Mouse (Mus musculus) retina, embryonic 14.5 days (tissue): ENCODE measurements around the gene F2rl2.

Experiments used
- DNase-seq: peaks from one replicate; pipeline ENCODE4 v3.0.0-alpha.2; 2015; ENCODE audit warnings: low spot score

F2rl2 gene

GRCm38 (mm10) chr13:95696654-95697163 is at the start of gene F2rl2:
Gene F2rl2, plus strand, starts transcription at chr13:95696853.
- DNase-seq: no peak

DNA sequence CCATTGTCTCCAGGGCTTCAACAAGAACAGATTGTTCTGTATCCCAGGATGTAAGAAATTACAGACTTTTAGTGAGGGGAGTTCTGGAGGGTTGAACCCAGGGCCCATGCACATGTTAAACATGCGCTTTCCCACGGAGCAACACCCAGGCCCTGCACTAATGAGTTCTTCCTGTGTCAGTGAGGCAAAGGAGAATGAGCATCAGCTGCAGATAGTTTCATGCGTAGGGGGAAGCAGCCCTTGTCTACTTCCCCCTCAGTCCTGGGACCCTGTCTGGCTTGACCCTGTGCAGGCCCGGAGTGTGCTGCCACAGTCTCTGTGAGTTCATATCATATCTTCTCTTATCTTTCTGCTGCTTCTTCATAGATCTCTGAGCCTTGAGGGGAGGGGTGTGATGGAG is 49.4 kb upstream of the F2rl2 start:
- no peak for DNase-seq

DNA sequence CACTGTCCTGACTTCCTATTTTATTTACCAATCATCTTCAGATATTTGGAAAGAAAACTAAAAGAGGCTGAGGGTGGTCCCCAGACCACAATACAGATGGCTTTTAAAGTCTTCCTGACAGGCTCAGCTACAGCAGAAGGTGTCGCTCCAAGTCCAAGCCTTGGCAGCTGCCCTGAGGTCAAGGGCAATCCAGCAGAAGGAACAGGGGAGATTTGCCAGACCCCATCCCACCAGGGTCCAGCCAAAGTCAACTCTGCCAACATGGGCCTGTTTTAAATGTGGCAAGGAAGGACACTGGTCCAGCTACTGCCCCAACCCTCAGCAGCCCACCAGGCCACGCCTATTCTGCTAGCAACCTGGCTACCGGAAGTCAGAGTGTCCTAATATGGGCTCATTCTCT is 46.7 kb upstream of the F2rl2 start:
- DNase-seq: no peak

DNA sequence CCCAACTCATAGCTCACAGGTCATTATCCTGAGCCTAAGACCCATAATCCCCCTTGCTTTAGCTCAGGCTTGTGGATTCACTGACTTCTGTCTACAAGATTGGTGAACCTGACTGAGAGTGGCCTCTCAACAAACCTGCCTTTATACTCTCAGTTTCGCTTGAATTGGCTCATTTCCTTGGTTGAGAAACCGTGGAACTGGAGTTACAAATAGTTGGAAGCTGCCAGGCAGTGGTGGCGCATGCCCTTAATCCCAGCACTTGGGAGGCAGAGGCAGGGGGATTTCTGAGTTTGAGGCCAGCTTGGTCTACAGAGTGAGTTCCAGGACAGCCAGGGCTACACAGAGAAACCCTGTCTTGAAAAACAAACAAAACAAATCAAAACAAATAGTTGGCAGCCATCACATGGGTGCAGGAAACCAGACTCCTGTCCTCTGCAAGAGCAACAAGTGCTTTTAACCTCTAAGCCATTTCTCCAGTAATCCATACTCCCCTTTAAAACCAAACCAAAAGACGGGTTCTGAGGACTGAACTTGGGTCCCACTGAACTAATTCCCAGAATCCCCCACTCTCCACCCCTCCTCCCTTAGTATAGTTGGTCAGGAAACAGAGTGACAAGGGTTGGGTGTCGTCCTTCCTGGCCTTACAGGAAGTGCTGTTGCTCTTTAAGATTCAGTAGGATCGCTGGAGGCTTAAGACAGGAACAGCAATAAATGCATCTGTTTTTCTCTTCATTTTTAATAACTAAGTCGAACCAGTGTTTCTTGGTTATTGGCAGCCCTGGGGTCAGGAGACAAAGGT is 44.6 kb upstream of the F2rl2 start:
- DNase-seq: no peak

DNA sequence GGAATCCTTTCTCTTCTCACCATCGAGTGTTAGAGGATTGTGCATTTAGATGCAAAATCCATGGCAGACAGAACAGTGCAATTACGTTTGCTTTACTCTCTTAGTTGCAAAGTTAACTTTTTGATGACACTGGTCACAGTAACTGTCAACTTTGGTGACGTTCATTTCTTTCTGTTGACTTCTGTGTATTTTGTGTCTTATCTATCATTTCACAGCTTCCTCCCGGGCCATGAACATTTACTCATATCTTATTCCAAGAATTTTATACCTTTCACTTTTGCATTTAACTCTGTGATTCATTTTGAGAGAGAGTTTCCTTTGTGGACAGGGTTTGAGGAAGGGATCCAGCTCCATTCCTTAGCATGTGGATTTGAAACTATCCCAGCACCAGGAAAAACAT is 43.0 kb upstream of the F2rl2 start:
- DNase-seq: no peak

DNA sequence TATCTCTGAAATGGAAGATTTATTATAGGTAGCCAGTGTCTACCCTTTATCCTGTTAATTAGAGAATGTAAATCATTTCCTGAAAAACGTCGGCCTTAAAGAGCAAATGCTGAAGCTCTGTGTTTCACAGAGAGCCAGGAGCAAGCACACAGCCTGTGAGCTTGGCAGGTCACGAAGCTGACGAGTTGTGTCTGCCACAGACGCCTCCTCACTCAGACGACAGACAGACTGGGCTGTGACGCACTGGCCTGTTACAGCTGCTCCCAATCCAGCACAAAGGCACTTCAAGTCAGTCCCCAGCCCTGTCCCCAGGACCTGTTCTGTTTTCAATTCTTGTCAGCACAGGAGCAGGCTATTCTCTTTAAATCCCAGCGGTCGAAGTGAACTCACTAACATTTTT is 41.4 kb upstream of the F2rl2 start:
- DNase-seq: no peak

DNA sequence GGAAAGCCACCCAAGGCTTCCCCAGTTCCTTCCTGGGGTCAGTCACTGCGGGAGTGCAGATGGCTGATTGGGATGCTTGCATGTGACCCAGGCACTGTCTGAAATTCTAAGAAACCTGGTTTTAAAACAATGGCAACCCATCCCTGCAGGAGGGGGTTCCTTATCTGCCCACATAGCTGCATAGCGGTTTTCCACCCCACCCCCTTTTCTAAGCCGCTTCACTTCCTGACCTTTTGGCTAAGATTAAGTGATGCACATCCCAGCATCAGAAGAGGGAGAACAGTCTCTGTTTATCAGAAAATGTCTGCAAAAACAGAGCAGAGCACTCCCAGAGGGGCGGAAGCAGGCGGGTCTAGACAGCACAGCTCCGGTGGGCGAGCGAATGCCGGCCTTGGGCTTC is 39.5 kb upstream of the F2rl2 start:
- no peak for DNase-seq

DNA sequence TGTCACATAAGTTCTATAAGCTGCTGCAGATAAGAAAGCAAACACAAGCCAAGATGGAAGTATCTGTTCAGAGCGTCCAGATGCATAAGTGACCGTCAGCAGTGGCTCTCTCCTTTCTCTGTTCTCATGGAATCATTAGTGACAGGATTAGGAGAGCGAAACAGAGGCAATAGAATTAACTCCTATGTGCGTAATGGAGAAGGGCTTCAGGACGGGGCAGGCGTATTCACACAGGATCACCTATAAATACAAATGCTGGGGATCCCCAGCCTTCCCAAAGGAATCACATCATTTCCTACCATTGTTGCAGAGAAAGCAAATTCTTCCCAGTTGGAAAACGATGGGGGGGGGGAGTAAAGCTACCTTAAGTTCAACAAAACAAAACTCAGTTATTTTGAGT is 37.2 kb upstream of the F2rl2 start:
- no peak for DNase-seq

GRCm38 (mm10) chr13:95663834-95664233 is 32.8 kb upstream of the F2rl2 start:
- no peak for DNase-seq

GRCm38 (mm10) chr13:95665644-95666356 is 30.9 kb upstream of the F2rl2 start:
- no peak for DNase-seq

- DNase-seq: peak; percentile 63
These were observed 29.4 kb upstream of the F2rl2 start for GRCm38 (mm10) chr13:95667260-95667659.

- DNase-seq: no peak
These were observed 26.1 kb upstream of the F2rl2 start for GRCm38 (mm10) chr13:95670534-95670933.

GRCm38 (mm10) chr13:95671108-95671897 is 25.4 kb upstream of the F2rl2 start:
- DNase-seq: no peak

- DNase-seq: no peak
These were observed 24.3 kb upstream of the F2rl2 start for GRCm38 (mm10) chr13:95672372-95672771.

- no peak for DNase-seq
These were observed 17.6 kb upstream of the F2rl2 start for GRCm38 (mm10) chr13:95679078-95679477.

GRCm38 (mm10) chr13:95679491-95679941 is 17.1 kb upstream of the F2rl2 start:
- DNase-seq: no peak

- DNase-seq: no peak
These were observed 11.9 kb upstream of the F2rl2 start for GRCm38 (mm10) chr13:95684656-95685244.

DNA sequence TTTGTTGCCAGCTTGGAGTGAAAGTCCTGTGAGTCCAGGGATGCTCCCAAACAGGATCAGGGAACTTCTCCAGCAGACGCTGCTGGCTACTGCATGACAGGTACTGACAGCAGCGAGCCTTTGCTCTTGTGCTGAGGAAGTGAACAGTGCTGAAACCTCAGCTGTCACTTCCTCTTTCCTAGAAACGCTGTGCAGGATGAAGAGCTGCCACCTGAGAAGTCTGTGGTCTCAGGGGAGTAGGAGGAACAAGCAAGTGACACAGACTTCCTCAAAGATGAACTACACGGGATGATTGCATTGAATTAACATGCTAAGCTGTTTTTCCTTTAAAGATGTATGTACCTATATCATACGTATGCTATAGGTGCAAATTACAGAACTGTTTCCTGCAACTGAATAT is 10.9 kb upstream of the F2rl2 start:
- DNase-seq: no peak

- DNase-seq: no peak
These were observed 8.1 kb upstream of the F2rl2 start for GRCm38 (mm10) chr13:95688576-95688975.

- no peak for DNase-seq
These were observed 4.5 kb upstream of the F2rl2 start for GRCm38 (mm10) chr13:95692201-95692600.

DNA sequence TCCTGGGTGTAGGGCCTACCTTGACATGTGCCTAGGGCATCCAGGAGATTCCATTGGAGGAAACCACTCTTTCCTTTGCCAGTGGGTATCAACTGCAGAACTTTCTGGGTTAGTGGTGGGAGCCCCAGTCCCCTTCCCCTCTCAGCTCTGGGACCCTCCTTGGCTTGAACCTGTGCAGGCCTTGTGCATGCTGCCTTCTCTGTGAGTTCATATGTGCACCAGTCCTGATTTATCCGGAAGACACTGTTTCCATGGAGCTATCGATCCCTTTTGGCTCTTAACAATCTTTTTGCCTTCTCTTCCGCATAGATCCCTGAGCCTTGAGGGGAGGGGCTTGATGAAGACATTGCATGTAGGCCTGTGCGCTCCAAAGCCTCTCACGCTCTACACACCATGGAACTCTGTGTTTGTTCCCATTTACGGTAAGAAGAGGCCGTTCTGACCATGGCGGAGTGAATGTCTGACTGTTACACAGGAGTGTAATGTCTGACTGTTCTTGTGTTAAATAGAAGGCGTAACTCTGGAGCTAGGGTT is 466 bp upstream of the F2rl2 start:
- no peak for DNase-seq

GRCm38 (mm10) chr13:95697874-95698273 is 1.2 kb downstream of the F2rl2 start:
- peak; percentile 24 for DNase-seq
